Mouse (Mus musculus) cerebellum, adult 9-10 months (tissue): ENCODE measurements around the gene Wbp4.
"Not testable (repeated sequence)": the region's sequence is repeated elsewhere in the genome, so short reads cannot be mapped to it uniquely, and the experiment has no call there.

Experiments used
- DNase-seq: peaks from one replicate; pipeline ENCODE4 v3.0.0; 2022

Gene Wbp4

DNA sequence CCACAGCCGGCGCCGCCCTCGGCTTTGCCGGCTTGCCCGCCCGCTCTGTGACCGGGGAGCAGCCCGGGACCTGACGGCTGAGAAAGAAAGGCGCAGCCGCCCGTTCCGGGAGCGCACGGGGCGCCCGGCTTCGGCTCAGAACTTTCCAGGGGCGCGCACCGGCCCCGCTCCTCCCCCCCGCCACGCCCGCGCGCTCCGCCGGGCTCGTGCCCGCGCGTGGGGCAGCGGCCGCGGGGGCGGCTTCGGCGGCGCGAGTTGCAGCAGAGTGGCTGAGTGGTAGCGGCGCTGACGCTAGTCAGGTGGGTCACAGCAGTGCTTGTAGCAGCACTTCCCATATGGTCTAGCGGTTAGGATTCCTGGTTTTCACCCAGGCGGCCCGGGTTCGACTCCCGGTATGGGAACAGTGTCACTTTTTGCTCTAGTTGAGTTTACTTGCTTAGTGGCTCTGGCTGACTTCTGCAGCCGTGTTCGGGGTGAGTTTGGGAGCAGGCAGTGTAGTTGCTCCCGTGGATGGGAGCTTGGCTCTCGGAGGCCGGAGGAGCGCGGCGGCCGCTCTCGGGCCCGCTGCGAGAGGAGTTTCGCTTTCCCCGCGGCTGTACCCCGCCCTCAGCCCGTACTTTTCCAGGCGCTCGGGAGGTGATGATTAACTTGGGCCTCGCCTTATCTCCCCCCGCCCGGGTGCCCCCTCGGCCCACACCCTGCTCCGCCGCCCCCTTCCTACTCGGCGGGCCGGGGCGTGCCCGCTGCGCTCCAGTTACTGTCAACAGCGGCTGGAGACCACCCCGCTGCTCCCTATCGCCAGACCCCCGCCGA lies at the start of gene Wbp4:
Gene Wbp4 (minus strand): TSS at position 182 of the 813 bp plus-strand sequence.
- DNase-seq = peak; percentile 97

DNA sequence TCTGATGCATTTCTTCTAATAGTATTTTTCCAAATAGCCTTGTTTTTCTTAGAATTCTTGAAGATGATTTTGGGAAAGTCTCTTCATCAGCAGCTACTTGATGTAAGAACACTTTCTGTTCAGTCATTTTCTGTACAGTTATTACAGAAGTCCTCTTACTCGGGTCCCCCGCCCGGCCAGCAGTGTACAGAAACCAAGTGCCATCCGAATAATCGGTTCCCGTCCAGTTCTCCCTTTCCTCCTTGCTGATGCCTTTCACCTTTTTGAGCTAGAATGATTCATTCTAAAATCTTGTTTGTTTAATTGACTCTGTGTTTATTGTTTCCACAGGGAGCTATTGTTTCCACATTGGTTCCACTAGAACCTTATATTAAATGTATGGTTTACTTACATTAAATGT lies 49.4 kb upstream of the Wbp4 start:
- no peak for DNase-seq

DNA sequence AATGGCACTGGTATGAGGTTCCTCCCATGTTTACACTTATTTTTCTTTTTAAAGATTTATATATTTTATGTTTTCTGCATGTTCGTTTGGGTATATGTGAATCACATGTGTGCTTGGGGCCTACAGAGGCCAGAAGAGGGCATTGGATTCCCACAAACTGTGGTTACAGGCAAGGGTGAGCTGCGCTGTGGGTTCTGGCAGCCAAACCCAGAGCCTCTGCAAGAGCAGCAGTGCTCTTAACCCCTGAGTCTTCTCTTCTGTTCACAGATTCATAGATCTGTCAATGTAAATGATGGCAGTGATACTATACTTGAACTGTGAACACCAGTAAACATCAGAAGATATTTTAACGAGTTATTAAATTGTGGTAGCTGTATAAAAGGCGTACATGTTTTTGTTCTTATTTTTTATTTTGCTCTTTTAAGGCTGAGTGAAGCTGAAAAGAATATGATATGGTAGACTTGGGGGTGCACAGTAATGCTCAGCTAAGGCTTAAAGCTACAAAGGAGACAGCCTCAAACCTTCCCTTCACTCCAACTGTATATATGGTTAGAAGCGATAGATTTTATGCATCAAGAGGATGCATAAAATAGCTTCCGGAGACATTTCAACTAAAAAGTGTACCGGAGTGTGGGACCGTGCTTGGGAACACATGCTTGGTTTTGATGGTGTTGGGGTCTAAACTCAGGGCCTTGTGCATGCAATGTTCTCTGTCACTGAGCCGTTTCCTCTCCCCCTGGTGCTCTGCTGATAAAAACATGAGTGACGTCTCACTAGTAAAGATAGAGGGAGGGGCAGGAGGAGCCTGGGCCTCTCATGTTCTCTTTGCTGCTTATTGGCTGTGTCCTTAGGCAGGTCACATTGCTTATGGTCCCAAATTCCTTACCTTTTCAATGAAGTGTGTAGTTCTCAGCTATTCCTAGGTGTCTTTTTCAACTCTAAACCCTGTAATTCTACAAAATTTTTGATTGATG lies 48.5 kb upstream of the Wbp4 start:
- no peak for DNase-seq

DNA sequence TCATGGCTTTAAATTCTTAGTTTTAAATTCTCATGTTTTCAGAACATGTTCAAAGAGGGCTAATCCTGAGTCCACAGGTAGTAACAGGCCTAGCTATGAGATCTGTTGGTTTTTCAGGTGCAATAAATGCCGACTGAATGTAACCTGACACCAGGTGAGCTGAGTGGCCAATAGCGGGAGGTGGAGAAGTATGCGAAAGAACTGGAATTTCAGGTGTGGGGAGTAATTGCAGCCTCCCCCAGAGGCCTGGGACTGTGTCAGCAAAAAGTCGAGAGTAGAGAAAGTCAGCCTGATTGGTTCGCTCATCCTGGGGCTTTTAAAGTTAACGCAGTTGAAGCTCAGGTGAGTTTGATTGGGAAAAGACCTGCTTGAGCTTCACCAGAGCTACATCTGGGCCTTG lies 46.4 kb upstream of the Wbp4 start:
- no peak for DNase-seq

DNA sequence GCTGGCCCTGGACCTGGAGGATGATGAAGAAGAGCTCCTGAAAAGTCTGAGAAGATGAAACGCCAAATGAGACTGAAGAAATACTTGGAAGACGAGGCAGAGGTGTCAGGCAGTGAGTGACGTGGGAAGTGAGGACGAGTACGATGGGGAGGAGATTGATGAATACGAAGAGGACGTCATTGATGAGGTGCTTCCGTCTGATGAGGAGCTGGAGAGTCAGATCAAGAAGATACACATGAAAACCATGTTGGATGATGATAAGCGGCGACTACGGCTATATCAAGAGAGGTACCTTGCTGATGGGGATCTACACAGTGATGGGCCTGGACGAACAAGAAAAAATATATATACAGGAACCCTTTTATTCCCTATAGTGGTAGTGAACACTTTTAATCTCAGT lies 44.8 kb upstream of the Wbp4 start:
- not testable (repeated sequence) for DNase-seq

DNA sequence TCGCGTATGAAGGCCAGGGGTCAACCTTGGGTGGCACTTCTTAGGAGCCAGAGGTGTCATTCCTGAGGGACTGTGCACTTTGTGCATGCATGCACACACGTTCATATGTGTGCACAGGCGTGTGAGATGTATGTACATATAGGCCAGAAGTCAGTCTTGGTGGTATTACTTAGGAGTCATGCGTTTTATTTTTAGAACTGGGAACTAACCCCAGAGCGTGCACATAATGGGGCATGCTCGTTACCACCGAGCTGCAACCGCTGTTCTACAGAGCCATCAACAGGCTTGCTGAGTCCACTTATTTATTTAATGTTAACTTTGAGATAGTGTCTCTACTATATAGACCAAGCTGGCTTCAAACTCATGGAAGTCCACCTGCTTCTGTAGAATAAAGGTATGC lies 41.1 kb upstream of the Wbp4 start:
- DNase-seq = no peak

DNA sequence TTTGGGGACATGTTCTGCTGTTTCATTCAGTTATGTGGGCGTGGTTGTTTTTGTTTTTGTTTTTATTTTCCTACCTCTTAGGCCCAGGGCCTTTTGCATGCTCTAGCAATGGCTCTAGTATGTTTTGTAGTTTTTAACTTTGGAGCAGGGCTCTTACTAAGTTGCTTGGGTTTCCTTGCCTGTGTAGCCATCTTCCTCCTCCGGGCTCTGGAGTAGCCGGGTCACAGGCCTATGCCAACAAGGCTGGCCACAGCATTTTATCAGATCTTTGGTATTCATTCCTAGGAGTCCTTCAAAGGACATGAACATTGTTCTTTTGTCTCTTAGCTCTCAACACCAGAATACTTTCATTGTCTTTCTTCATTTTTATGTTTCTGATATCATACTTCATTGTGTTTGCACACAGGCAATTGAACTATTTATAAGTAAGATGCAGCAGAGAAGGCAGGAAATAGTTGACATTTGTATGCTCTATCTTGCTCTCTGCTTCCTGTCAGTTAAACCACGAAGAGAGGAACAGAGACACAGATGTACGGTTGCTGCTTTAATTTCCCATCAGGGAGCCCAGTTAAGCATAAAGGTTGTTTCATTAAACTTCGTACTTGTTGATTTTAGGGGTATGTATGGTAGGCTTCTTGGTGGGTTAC lies 40.3 kb upstream of the Wbp4 start:
- DNase-seq = no peak

DNA sequence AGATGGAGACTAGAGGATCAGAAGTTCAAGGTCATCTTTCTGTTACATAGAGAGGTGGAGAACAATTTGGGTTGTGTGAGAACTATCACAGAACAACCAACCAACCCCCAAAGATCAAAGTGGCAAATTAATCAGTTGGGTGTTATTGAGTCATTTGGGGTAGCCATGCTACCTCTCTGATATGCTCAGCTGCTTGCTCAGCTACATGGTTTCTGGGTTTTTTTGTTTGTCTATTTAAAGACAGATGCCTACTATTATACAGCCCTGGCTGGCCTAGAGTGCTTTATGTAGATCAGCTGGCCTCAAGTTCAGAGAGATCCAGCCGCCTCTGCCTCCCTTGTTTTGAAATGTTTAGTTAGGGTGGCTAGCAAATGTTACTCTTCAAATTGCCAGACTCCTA lies 39.7 kb upstream of the Wbp4 start:
- no peak for DNase-seq

DNA sequence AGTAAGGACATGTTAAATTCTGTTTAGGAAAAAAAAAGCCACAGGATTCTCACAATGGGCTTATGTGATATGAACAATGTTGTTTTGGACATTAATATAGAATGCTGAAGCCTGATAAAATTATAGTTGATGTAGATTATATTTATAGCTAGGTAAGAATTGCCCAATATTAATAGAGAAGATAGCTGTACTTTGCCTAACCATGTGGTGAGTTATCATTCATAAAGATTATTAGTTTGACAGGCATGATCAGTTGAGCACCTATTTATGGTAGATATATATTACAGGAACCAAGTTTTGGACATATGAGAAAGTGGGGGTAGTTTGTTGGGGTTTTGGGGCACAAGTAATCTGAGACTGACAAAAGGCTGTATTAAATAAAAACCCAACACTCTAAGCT lies 39.3 kb upstream of the Wbp4 start:
- DNase-seq = no peak

DNA sequence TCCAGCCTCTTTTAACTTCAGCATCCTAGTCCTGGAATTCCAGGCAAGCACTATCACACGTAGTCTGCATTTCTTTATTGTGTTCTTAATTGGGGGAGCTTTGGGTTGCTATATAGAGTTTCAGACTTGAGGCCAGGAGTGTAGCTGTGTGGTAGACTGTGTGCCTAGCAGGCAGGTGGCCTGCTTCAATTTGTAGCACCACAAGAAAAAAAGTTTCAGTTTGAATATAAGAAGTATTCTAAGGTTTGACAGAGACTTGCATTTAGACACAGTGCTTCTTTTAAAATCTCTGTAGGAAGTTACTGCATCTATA lies 38.3 kb upstream of the Wbp4 start:
- no peak for DNase-seq

DNA sequence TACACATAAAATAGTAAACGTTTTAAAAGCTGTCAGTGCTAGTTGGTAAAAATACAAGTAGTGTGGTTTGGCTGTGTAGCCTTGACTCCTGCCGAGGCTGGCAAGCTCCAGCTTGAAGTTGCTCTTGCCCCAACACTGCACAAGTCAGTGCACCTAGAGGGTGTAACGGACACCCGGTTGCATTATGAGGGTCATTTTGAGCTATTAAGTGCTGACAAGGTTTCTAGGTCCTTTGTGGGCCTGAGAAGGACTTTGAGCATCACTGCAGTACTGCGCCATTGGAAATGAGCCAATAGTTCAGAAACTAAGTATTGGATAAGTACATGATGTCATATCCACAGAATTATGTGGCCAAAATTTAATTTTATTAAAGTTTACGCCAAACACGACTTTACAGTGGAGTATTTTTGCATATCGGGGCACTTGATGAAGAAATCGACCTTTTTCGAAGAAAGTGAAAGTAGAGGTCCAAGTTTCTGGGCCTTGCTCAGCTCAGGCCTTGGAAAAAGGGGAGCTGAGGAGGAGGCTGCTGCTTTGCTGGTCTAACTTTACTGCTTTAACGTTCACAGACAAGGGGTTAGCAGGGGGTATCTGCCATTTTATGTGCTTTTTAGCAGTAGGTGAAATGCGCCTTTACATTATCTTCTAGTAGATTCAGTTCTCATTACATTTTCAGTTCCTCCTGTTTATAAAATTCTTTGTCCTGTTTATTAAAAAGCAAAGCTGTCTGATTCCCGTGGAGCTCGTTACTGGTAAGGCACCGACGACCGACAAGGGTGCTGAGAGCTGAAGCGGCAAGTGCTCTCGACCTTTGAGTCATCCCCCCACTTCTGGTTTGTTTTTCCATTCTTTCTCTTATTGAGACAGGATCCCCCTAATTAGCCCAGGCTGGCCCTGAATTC lies 37.7 kb upstream of the Wbp4 start:
- no peak for DNase-seq

DNA sequence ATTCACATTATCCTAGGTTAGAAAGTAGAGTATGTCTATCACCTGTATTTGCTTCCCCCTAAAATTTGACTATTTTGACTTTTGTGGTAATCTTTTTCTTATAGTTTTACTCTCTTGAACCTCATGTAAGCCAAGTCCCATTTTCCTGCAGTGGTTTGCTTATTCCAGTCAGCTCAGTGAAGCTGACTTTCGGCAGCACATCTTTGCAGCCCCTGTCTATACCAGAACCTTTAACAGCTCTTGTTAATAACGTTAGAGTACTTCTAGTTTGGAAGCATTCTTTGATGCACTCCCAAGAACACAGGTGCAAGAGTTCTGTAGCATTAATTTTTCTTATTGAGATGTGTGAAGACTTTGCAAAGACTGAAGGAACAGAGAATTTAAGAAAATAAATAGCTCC lies 36.8 kb upstream of the Wbp4 start:
- DNase-seq = no peak

DNA sequence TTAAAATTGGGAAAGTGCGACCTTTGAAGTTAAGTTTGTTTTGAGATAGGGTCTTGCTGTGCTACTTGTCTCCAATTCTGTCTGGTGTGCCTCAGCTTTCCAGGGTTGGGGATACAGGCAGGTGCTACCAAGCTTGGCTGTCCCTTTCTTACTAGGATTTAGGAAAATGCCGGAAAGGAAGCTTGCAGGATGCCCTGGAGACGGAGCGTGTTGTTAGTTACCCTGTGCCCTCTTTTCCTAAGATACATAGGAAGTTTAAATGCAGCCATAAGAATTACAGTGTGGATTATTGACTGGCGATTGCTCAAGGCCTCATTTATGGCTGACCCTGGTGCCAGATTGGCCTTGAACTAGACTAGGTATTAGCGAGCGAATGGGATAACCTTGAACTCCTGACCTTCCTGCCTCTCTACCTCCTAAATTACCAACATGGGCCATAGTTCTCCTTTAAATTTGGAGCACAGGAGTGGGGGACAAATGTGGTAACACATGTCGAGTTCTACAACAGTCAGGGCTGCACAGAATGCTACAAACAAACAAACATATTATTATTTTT lies 35.9 kb upstream of the Wbp4 start:
- DNase-seq = no peak

DNA sequence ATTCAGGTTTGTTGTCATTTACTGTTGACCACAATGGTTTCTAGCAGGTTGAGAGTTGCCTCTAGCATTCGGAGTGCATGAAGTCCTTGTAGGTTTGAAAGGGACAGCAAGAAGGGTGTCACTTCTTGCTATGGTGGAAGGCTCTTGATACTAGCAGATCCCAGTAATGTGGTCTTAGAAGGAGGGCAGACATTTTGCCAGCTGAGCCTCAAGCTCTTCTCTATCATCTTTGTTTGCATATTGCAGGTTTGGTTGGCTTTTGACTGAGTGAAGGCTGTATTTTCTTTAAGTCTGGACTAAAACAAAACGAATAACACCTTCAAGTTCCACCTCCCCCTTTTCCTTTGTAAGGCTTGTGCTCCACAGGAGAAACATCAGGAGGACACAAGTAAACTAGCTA lies 35.4 kb upstream of the Wbp4 start:
- no peak for DNase-seq

DNA sequence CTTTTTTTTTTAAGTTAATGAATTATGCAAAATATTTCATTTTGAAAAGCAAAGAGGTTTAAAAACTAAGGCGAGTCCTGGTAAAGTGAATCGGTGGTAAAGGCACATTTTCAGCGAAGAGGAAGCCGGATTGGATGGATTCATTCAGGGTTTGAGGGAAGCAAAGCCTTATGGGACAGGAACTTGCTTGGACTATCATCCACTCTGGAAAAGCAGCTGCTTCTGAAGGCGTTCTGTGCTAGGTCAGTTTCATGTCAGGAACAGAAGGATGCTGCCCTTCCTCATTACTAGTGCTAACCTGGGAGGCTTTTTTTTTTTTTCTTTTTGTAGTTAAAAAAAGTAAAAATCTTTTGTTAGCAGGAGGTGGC lies 34.9 kb upstream of the Wbp4 start:
- DNase-seq = no peak

DNA sequence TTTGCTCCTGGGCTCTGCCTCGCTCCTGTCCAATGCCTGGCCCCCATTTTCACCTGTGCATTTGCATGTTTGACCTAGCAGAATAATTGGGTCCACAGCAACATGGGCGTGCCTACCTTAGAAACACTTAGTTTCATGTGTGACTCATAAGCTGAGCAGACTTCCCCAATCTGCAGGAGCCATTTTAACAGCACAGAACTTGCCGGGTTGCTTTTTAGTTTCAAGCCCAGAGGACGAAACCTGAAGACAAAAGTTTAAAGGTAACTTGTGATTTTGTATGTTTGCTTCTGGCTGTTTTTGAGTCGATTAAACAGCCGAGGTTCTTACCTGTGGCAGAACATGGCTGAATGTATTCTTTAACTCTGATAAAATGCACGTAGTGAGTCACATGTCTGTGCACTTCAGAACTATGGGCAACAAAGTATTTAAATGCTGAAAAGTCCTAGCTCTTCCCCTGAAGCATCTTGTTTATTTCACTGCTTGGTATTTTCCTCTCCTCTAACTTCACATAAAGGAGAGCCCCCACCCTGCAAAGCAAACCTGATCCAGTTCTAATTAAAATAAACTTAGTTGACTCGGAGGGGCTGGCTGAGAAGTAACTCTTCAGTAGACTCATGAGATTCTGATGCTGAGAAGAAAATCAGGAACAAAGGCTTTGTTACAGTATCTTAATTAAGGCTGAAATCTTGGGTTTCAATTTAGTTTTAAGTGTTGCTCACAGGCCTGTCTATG lies 34.4 kb upstream of the Wbp4 start:
- DNase-seq = no peak

DNA sequence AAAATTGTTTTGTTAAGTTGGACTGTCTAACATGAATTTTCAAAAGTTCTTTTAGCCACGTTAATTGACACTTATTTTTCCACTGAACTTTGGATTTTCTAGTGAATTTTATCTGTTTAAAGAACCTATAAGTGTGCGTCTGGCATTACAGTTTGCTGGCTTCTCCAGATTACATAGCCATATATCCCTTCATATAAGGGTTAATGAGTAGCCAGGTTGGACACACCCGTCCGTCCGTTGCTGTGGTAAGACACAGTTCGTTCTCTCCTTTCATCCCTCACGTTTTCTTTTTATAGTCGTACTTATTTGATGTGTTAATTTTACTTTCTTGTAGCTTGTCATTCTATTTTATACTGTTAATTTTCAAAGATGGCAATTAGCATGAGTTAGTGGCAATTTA lies 33.8 kb upstream of the Wbp4 start:
- no peak for DNase-seq

DNA sequence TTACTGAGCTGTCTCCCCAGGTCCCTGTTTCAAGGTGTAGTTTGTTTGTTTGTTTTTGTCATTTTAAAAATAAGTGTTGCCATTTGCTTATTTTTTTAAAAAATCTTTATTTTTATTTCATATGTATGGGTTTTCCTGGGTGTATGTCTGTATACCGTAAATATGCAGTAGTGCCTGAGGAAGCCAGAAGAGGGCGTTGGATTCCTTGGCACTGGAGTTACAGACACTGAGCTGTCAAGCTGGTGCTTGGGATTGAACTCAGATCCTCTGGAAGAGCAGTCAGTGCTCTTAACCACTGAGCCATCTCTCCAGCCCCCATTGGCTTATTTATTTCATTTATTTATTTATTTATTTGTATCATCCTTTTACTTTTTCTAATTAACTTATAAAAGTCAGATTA lies 32.6 kb upstream of the Wbp4 start:
- no peak for DNase-seq

DNA sequence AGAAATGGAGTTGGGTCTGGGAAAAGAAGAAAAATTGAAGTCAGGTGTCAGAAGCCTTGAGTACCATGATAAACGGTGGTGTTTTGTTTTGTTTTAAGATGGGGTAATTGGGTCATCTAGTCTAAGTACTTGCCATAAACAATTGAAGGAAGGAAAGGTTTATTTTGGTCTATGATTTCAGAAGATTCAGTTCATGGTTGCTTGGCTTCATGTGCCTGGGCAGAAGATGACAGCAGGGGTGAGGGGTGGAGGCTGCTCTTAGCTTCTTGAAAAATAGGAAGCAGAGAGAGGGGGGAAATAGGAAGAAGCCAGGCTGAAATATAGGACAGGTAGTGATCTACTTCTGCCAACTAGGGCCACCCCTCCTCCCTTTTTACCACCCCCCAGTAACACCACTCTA lies 30.2 kb upstream of the Wbp4 start:
- DNase-seq = no peak

DNA sequence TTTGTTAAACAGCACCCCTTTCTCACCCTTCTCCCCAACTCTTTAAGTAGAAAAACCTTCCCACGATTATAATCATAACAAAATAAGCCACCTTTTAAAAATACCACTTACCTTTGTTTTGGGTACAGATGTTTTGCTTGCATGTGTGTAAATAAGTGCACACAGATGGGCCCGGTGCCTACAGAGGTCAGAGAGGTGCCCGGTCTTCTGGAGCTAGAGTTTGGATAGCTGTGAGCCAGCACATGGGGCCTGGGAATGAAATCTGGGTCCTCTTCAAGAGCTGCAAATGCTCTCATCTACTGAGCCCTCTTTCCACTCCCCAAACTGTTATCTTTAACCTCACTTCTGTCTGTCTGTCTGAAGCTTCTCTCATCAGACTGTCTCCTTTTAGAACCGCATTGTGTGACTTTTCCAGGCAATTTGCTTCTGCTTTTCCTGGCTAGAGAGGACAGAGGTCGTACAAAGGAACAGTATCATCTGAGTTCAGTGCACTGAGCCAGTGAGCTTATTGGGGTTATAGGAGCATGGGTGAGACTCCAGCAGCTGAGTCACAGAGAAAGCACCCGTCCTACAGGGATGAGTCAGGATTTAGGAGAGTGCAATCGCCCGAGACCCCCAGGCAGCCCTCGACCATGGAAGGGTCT lies 27.5 kb upstream of the Wbp4 start:
- DNase-seq = no peak

DNA sequence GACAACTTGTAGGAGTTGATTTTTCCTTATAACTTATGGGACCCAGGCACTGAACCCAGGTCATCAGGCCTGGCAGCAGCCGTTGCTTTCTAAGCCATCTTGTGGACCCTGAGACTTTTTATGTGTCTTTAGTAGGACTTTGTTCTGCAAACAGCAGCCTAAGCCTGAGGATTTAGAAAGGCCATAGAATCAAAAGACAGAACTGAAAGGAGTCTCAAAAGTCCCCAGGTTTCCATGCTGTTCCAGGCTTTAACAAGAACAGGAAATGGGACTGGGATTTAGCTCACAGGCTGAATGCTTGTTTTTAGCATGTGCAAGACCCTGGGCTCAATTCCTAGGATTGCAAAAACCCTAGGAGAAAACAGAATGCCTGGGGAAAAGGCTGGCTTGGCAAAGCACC lies 26.5 kb upstream of the Wbp4 start:
- no peak for DNase-seq
